Comparison of ENCODE assay signal across 8 mouse cellular contexts in genomic region chr16:4541501-4542198, GRCm38 (mm10). TPM values are rescaled to one million over a fixed set of nuclear protein-coding genes. Genes with fewer than 3 reads are reported as not detected.
A peak's percentile ranks its signal among the peaks of the same experiment; 100 is the strongest.
DNase-seq lines count a peak whose midpoint lies in the region; ATAC-seq and TF ChIP-seq lines count a peak whose summit lies in the region.

TSS of gene Srl (minus strand) at chr16:4541816.

- WGBS in bone marrow, adult 2 months, result under 1% methylated on average over 43 of the region's 43 CpGs
- under 1% methylated on average over 43 of the region's 43 CpGs for WGBS in embryonic facial prominence, embryonic 15.5 days
- WGBS in limb, embryonic 14.5 days, result under 1% methylated on average over 39 of the region's 43 CpGs
- under 1% methylated on average over 43 of the region's 43 CpGs for WGBS in midbrain, postnatal 0 days

- no peaks in the 10 kb centered on the region for H3K9me3 ChIP-seq in embryonic facial prominence, embryonic 15.5 days (replicated peaks)
- no peaks in the 10 kb centered on the region for H3K9me3 ChIP-seq in limb, embryonic 14.5 days (ENCODE audit: control insufficient read depth, low read length)
- no peaks in the 10 kb centered on the region for H3K9me3 ChIP-seq in midbrain, postnatal 0 days (ENCODE audit: low read length)

- H3K4me2 ChIP-seq in embryonic facial prominence, embryonic 15.5 days (replicated peaks), result peak within 1 kb of the TSS; percentile 49
- peak within 1 kb of the TSS; percentile 56 for H3K4me2 ChIP-seq in limb, embryonic 14.5 days (replicated peaks; ENCODE audit: low read depth, low read length, severe bottlenecking)
- peak within 1 kb of the TSS; percentile 50 for H3K4me2 ChIP-seq in midbrain, postnatal 0 days (ENCODE audit: low read depth, low read length, poor library complexity, severe bottlenecking)

- H3K9ac ChIP-seq in embryonic facial prominence, embryonic 15.5 days, result peak within 1 kb of the TSS; percentile 18; the same call in 1 of the 2 replicates
- H3K9ac ChIP-seq in limb, embryonic 14.5 days (ENCODE audit: low read depth, low read length, severe bottlenecking), result peak within 1 kb of the TSS; percentile 54
- H3K9ac ChIP-seq in midbrain, postnatal 0 days (replicated peaks; ENCODE audit: low read length, poor library complexity, severe bottlenecking), result peak within 1 kb of the TSS; percentile 50

- no peaks in the 10 kb centered on the region for H3K27me3 ChIP-seq in embryonic facial prominence, embryonic 15.5 days
- H3K27me3 ChIP-seq in limb, embryonic 14.5 days (ENCODE audit: control insufficient read depth, insufficient read depth, low read length), result no peaks in the 10 kb centered on the region
- H3K27me3 ChIP-seq in midbrain, postnatal 0 days (ENCODE audit: insufficient read depth, low read length), result no peaks in the 10 kb centered on the region

- H3K27ac ChIP-seq in bone marrow, adult 2 months (ENCODE audit: control insufficient read depth, insufficient read depth, low read depth, low read length, poor library complexity), result peak within 1 kb of the TSS; percentile 22; the same call in 1 of the 2 replicates
- peak within 1 kb of the TSS; percentile 80 for H3K27ac ChIP-seq in embryonic facial prominence, embryonic 15.5 days (replicated peaks)
- peak within 1 kb of the TSS; percentile 71; the same call in 1 of the 2 replicates for H3K27ac ChIP-seq in limb, embryonic 14.5 days (replicated peaks; ENCODE audit: low read depth, low read length)
- peak within 1 kb of the TSS; percentile 39; the same call in 1 of the 2 replicates for H3K27ac ChIP-seq in midbrain, postnatal 0 days (ENCODE audit: low read depth, low read length)

- ATAC-seq in embryonic facial prominence, embryonic 15.5 days (ENCODE audit: insufficient number of reproducible peaks, low FRiP score, low TSS enrichment, low read depth), result peak; percentile 96
- ATAC-seq in limb, embryonic 14.5 days (ENCODE audit: low FRiP score, low read depth), result peak; percentile 97
- ATAC-seq in midbrain, postnatal 0 days (ENCODE audit: low FRiP score), result peak; percentile 97

- H3K36me3 ChIP-seq in embryonic facial prominence, embryonic 15.5 days, result peaks cover 22% of the 10 kb centered on the region
- H3K36me3 ChIP-seq in limb, embryonic 14.5 days (ENCODE audit: control insufficient read depth, insufficient read depth, low read length), result peaks cover 15% of the 10 kb centered on the region
- H3K36me3 ChIP-seq in midbrain, postnatal 0 days (ENCODE audit: insufficient read depth, low read length), result peaks cover 9% of the 10 kb centered on the region; the same call in 1 of the 2 replicates

- TF ChIP-seq POLR2A in bone marrow, adult 2 months (IDR thresholded peaks at IDR 0.05; ENCODE audit: borderline replicate concordance, control insufficient read depth, low read depth, low read length), result peak; percentile 55; the same call in 1 of the 2 replicates
- TF ChIP-seq POLR2A in limb, embryonic 14.5 days (IDR thresholded peaks at IDR 0.05; ENCODE audit: borderline replicate concordance, extremely low read depth, insufficient read depth, insufficient read length), result peak; percentile 89; the same call in 1 of the 2 replicates

- DNase-seq in 416B (ENCODE audit: low read depth), result peak; percentile 100
- DNase-seq in heart, adult 8-10 months (ENCODE audit: low spot score), result peak; percentile 100
- peak; percentile 100 for DNase-seq in kidney, adult 9 months
- peak; percentile 100 for DNase-seq in limb, embryonic 14.5 days (ENCODE audit: low spot score)
- peak; percentile 100 for DNase-seq in midbrain, postnatal 0 days (ENCODE audit: low spot score)
- peak; percentile 93 to 95 for DNase-seq in spleen, postnatal 14 days (ENCODE audit: low spot score in 2 of 2)

- peaks cover 4% of the 10 kb centered on the region for H3K4me1 ChIP-seq in bone marrow, adult 2 months (ENCODE audit: control insufficient read depth, insufficient read depth, low read length)
- peaks cover 26% of the 10 kb centered on the region for H3K4me1 ChIP-seq in embryonic facial prominence, embryonic 15.5 days
- H3K4me1 ChIP-seq in limb, embryonic 14.5 days (ENCODE audit: control insufficient read depth, insufficient read depth, low read length), result peaks cover 3% of the 10 kb centered on the region; the same call in 1 of the 2 replicates
- no peaks in the 10 kb centered on the region for H3K4me1 ChIP-seq in midbrain, postnatal 0 days (ENCODE audit: insufficient read depth, low read length)

- TF ChIP-seq CTCF in bone marrow, adult 2 months (IDR thresholded peaks at IDR 0.05; ENCODE audit: control insufficient read depth, insufficient read depth, low read length), result peak; percentile 75
- TF ChIP-seq CTCF in midbrain, postnatal 0 days (IDR thresholded peaks at IDR 0.05), result peak; percentile 94

- H3K4me3 ChIP-seq in bone marrow, adult 2 months (replicated peaks; ENCODE audit: control insufficient read depth, low read depth, low read length), result peak within 1 kb of the TSS; percentile 79
- H3K4me3 ChIP-seq in embryonic facial prominence, embryonic 15.5 days (replicated peaks), result peak within 1 kb of the TSS; percentile 55
- H3K4me3 ChIP-seq in limb, embryonic 14.5 days (replicated peaks; ENCODE audit: low read length), result peak within 1 kb of the TSS; percentile 50
- peak within 1 kb of the TSS; percentile 53 for H3K4me3 ChIP-seq in midbrain, postnatal 0 days (ENCODE audit: low read depth, low read length)

RNA-seq across cellular contexts. Expression of gene Srl, which starts in this region (rescaled TPM):
- 1.2 and 3.0 TPM in 2 replicates for polyA plus RNA-seq in bone marrow, adult 2 months (2011; ENCODE audit: insufficient read depth, insufficient read length, low replicate concordance, missing spikeins)
- polyA plus RNA-seq in embryonic facial prominence, embryonic 15.5 days (2015; fragmentation: Nextera tagmentation; extraction: Ambion mirVana), result 42.1 and 52.8 TPM in 2 replicates
- total RNA-seq in heart, adult 8-10 months (2022), result 100 to 1,000 TPM; 705 to 904 (median 868) TPM
- 40.7 and 44.2 TPM in 2 replicates for polyA plus RNA-seq in limb, embryonic 14.5 days (2012; rRNA removed)
- 47.3 and 53.7 TPM in 2 replicates for polyA plus RNA-seq in limb, embryonic 14.5 days (2014; fragmentation: Nextera tagmentation; extraction: Ambion mirVana)
- 34.4 and 59.9 TPM in 2 replicates for total RNA-seq in midbrain, postnatal 0 days (2014; rRNA removed)
- polyA plus RNA-seq in midbrain, postnatal 0 days (2015; fragmentation: Nextera tagmentation; extraction: Ambion mirVana), result 11.3 and 11.6 TPM in 2 replicates

Comparison
In these comparisons a context has a peak if more than half of its experiments do, and no peak if none do; other contexts are left out.
1. Peak in every context shown above with its lines: DNase-seq, ATAC-seq, H3K4me3 ChIP-seq and H3K27ac ChIP-seq.
2. RNA of gene Srl (total RNA-seq): 705 to 904 TPM in heart, adult 8-10 months; 34.4 to 59.9 TPM in midbrain, postnatal 0 days; every median in the first group is over 10 times any median in the second.
3. H3K27ac ChIP-seq: peak in every context shown above with its lines; median percentile 80 in embryonic facial prominence, embryonic 15.5 days; 71 in limb, embryonic 14.5 days; 39 in midbrain, postnatal 0 days; 22 in bone marrow, adult 2 months.